Mouse (Mus musculus): ENCODE measurements at regions not wholly inside any gene's neighbourhood (a gene's known extent, or its start where the extent isn't known, plus 50 kb on each side); places are given as distances from the start of the nearest gene placed in this dataset.

GRCm38 (mm10) chr2:179260892-179261291 lies 181.3 kb upstream of the Cdh4 start:
- H3K9me3 ChIP-seq (replicated peaks; ENCODE audit: low read length), result peaks cover 88% of the 10 kb centered on the region
- no peak overlapping the region for H3K4me2 ChIP-seq (ENCODE audit: insufficient read depth, low read depth, poor library complexity, severe bottlenecking)
- H3K36me3 ChIP-seq (replicated peaks in 1 of 2; ENCODE audit: control insufficient read depth in 1 of 2, insufficient read depth in 1 of 2, low read length in 1 of 2), result no peaks in the 10 kb centered on the region
- H3K4me3 ChIP-seq (replicated peaks in 1 of 3; ENCODE audit: low read depth in 2 of 3, low read length in 2 of 3, poor library complexity in 1 of 3), result no peak overlapping the region
- no peaks in the 10 kb centered on the region for H3K27me3 ChIP-seq (replicated peaks)
- no peak for TF ChIP-seq E2F4 (IDR thresholded peaks at IDR 0.05; ENCODE audit: insufficient replicate concordance, low read depth, low read length)
- TF ChIP-seq RCOR1 (conservative IDR thresholded peaks at IDR 0.05; ENCODE audit: low read depth, low read length), result no peak
- TF ChIP-seq ZMIZ1 (IDR thresholded peaks at IDR 0.05; ENCODE audit: low read depth, low read length), result no peak
- TF ChIP-seq BHLHE40 (IDR thresholded peaks at IDR 0.05; ENCODE audit: low read depth, low read length), result no peak
- TF ChIP-seq NELFE (IDR thresholded peaks at IDR 0.05; ENCODE audit: low read depth, low read length), result no peak
- no peak for TF ChIP-seq USF2 (conservative IDR thresholded peaks at IDR 0.05; ENCODE audit: low read depth, low read length)
- TF ChIP-seq GABPA (IDR thresholded peaks at IDR 0.05; ENCODE audit: insufficient replicate concordance, low read depth, low read length), result no peak
- H3K79me2 ChIP-seq (replicated peaks; ENCODE audit: control insufficient read depth, extremely low read depth, insufficient read depth, poor library complexity, severe bottlenecking), result no peaks in the 10 kb centered on the region
- dilution Hi-C loops (cut with MboI; ENCODE audit: extremely low pct_ligation_motif_present, extremely low pct_unique_long_range_greater_than_20kb, low sequenced_read_pairs), result no loop called here
- no peak for DNase-seq (ENCODE audit: extremely low read depth)
- in situ Hi-C loops (cut with MboI; ENCODE audit: low pct_ligation_motif_present, low pct_unique_long_range_greater_than_20kb, low sequenced_read_pairs), result no loop called here
- no peak overlapping the region for H3K27ac ChIP-seq (ENCODE audit: insufficient read depth, low read depth)
- H3K9ac ChIP-seq (ENCODE audit: insufficient read depth, low read depth), result no peak overlapping the region
- no peaks in the 10 kb centered on the region for H3K4me1 ChIP-seq (ENCODE audit: control insufficient read depth in 1 of 2, insufficient read depth in 2 of 2)

GRCm38 (mm10) chr2:179263888-179264287 lies 178.3 kb upstream of the Cdh4 start:
- dilution Hi-C loops (cut with MboI; ENCODE audit: extremely low pct_ligation_motif_present, extremely low pct_unique_long_range_greater_than_20kb, low sequenced_read_pairs), result no loop called here
- H3K4me2 ChIP-seq (ENCODE audit: insufficient read depth, low read depth, poor library complexity, severe bottlenecking), result no peak overlapping the region
- TF ChIP-seq MAZ (IDR thresholded peaks at IDR 0.05; ENCODE audit: low read depth, low read length) (no peak), MXI1 (IDR thresholded peaks at IDR 0.05; ENCODE audit: low read depth, low read length) (no peak), NRF1 (IDR thresholded peaks at IDR 0.05; ENCODE audit: low read depth, low read length) (no peak), HCFC1 (IDR thresholded peaks at IDR 0.05; ENCODE audit: low read depth, low read length) (no peak), JUND (conservative IDR thresholded peaks at IDR 0.05; ENCODE audit: low read depth, low read length) (no peak), CHD1 (IDR thresholded peaks at IDR 0.05; ENCODE audit: low read depth, low read length) (no peak), CTCF (conservative IDR thresholded peaks at IDR 0.05 in 1 of 2, IDR thresholded peaks at IDR 0.05 in 1 of 2; ENCODE audit: low read depth in 2 of 2, low read length in 2 of 2) (no peak), UBTF (IDR thresholded peaks at IDR 0.05; ENCODE audit: low read depth, low read length) (no peak), E2F4 (IDR thresholded peaks at IDR 0.05; ENCODE audit: insufficient replicate concordance, low read depth, low read length) (no peak), USF1 (IDR thresholded peaks at IDR 0.05; ENCODE audit: low read depth, low read length) (no peak), MYC (IDR thresholded peaks at IDR 0.05; ENCODE audit: low read depth, low read length) (no peak), PAX5 (IDR thresholded peaks at IDR 0.05; ENCODE audit: low read length) (no peak), TBP (conservative IDR thresholded peaks at IDR 0.05; ENCODE audit: low read depth, low read length) (no peak), MAX (IDR thresholded peaks at IDR 0.05; ENCODE audit: low read length) (no peak), RCOR1 (conservative IDR thresholded peaks at IDR 0.05; ENCODE audit: low read depth, low read length) (no peak)

More at GRCm38 (mm10) chr2:179263888-179264287, 178.3 kb upstream of the Cdh4 start:
- in situ Hi-C loops (cut with MboI; ENCODE audit: low pct_ligation_motif_present, low pct_unique_long_range_greater_than_20kb, low sequenced_read_pairs), result no loop called here
- no peak overlapping the region for H3K4me3 ChIP-seq (replicated peaks in 1 of 3; ENCODE audit: low read depth in 2 of 3, low read length in 2 of 3, poor library complexity in 1 of 3)
- H3K9me3 ChIP-seq (replicated peaks; ENCODE audit: low read length), result peaks cover 92% of the 10 kb centered on the region
- H3K27me3 ChIP-seq (replicated peaks), result no peaks in the 10 kb centered on the region
- H3K27ac ChIP-seq (ENCODE audit: insufficient read depth, low read depth), result no peak overlapping the region
- H3K9ac ChIP-seq (ENCODE audit: insufficient read depth, low read depth), result no peak overlapping the region
- no peaks in the 10 kb centered on the region for H3K79me2 ChIP-seq (replicated peaks; ENCODE audit: control insufficient read depth, extremely low read depth, insufficient read depth, poor library complexity, severe bottlenecking)
- H3K4me1 ChIP-seq (ENCODE audit: control insufficient read depth in 1 of 2, insufficient read depth in 2 of 2), result no peaks in the 10 kb centered on the region
- H3K36me3 ChIP-seq (replicated peaks in 1 of 2; ENCODE audit: control insufficient read depth in 1 of 2, insufficient read depth in 1 of 2, low read length in 1 of 2), result no peaks in the 10 kb centered on the region
- DNase-seq (ENCODE audit: extremely low read depth), result no peak
